Mouse (Mus musculus) heart, adult 9 months (tissue): ENCODE data around the gene Fam168a.

Source experiments
- DNase-seq, 2 experiments: peaks; one replicate each; pipeline ENCODE4 v3.0.0; 2022; ENCODE audit warnings: low spot score in 2 of 2

Fam168a gene

GRCm38 (mm10) chr7:100867561-100867960, 161.1 kb downstream of the Fam168a start:
- no peak for DNase-seq

GRCm38 (mm10) chr7:100868551-100868950, 162.1 kb downstream of the Fam168a start:
- DNase-seq, result no peak

- DNase-seq, result no peak
Observed at GRCm38 (mm10) chr7:100869877-100870629, 163.6 kb downstream of the Fam168a start.

GRCm38 (mm10) chr7:100871355-100871754, 164.9 kb downstream of the Fam168a start:
- no peak for DNase-seq

- peak in 1 of 2 experiments; percentile 56 for DNase-seq
Observed at GRCm38 (mm10) chr7:100871892-100872291, 165.5 kb downstream of the Fam168a start.

GRCm38 (mm10) chr7:100873197-100873596, 166.8 kb downstream of the Fam168a start:
- DNase-seq, result no peak

GRCm38 (mm10) chr7:100875822-100876221, 169.4 kb downstream of the Fam168a start:
- DNase-seq, result no peak

GRCm38 (mm10) chr7:100876293-100876692, 169.9 kb downstream of the Fam168a start:
- no peak for DNase-seq

- no peak for DNase-seq
Observed at GRCm38 (mm10) chr7:100876771-100877170, 170.3 kb downstream of the Fam168a start.

GRCm38 (mm10) chr7:100879595-100879994, 173.2 kb downstream of the Fam168a start:
- peak in 1 of 2 experiments; percentile 50 for DNase-seq

- no peak for DNase-seq
Observed at GRCm38 (mm10) chr7:100881531-100881930, 175.1 kb downstream of the Fam168a start.

- no peak for DNase-seq
Observed at GRCm38 (mm10) chr7:100881950-100882349, 175.5 kb downstream of the Fam168a start.

- DNase-seq, result no peak
Observed at GRCm38 (mm10) chr7:100884460-100884859, 178.0 kb downstream of the Fam168a start.

- peak in 1 of 2 experiments; percentile 35 for DNase-seq
Observed at GRCm38 (mm10) chr7:100886535-100886934, 180.1 kb downstream of the Fam168a start.
